Mouse (Mus musculus) gastrocnemius, postnatal 10 days (tissue): Measurements from ENCODE around the gene Elovl1. TPM values are rescaled to one million over a fixed set of nuclear protein-coding genes. Genes with fewer than 3 reads are reported as not detected.

Experiments
- DNase-seq: peaks from one replicate; pipeline ENCODE4 v3.0.0; 2021; ENCODE audit warnings: mixed read lengths
- total RNA-seq, 2 experiments: library from RNA; stranded (reverse); gene quantifications; 2 replicates each; pipeline ENCODE4 v1.2.3; 2021

The Elovl1 gene
- total RNA-seq, 2 experiments from 2014 or later = 20.2 to 28.3 TPM

DNA sequence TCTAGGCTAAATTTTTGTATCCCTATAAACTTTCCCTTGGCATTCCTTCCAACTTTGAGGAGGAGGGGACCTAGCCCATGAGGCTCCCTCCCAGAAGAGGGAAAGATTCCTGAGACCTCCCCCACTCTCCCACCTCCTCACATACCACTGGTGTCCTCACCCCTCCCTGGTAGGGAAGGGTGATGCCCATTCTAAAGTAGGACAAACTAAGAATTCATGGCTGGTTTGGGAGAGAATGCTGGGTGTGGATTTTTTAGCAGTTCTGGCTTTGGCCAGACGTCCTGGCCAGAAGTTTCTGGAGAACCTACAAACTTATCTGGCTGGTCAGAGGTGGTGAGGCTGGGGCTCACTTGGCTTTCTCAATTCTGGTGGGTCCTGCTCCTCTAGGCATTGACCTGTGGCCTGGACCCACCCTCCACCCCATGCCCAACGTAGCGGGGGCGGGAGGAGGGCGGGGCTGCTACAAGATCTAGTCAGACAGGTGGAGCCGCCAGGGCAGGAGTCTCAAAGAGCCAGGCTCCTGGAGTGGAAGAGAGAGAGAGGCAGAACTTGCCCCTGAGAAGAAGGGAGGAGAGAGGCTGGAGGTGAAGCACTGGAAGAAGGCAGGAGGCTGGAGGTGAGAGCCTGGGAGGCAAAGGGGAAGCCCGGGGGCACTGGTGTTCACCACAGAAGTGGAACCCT, 1.5 kb downstream of the Elovl1 start:
- DNase-seq = no peak

DNA sequence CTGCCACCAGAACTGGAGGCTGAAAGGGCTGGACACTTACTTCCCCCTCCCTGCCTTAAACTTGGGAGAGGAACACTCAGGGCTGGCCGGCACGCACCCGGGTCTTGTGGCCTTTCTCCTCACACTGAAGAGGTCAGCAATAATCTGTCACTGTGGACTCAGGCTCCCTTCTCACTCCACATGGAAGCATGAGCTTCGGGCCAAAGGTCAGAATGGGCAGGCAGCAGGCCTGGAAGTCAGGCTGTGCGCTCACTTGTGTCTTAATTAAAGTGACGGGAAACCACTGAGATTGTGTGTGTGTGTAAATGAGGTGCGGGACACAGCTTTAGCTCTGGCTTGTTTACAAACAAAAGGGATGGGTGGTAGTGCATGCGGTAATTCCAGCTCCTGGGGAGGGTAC, 4.4 kb downstream of the Elovl1 start:
- DNase-seq = no peak

DNA sequence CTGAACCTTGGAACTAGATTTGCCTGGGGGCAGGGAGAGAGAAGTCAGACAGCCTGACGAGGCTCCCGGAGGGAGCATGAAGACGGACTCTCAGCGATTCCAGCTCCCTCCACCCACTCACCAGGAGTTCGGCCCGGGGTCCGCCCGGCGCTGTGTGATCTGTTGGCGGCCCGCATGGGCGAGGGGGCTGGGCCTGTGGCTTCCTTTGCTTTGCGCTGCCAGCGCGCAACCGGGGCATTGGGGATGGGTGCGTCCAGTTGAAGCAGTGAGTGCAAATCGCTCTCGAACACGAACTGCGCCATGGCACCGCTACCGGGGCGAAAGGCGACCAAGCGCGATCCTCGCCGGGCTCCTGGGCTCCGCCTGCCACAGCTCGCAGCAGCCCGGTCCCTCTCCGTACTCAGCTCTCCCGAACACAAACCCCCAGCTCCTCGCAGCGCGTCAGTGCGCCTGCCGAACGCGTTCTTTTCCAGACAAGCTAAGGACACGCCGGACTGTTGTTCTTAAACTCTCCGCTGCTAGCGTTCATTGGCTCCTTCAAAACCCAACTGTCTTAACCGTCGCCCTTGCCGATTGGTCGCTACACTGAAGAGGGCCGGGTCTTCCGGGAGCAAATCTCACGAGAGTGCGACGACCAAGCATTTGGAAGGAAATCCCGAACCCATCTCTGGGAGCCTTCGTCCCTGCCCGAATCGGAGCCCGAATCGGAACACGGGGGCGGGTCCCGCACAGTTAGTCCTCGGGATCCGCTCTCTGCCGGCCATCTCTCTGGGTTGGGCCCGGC, 9.1 kb downstream of the Elovl1 start, which contains the start of gene Cdc20:
Cdc20 (minus strand) TSS at position 533 of the 784 bp plus-strand sequence.
- DNase-seq = peak; percentile 85

DNA sequence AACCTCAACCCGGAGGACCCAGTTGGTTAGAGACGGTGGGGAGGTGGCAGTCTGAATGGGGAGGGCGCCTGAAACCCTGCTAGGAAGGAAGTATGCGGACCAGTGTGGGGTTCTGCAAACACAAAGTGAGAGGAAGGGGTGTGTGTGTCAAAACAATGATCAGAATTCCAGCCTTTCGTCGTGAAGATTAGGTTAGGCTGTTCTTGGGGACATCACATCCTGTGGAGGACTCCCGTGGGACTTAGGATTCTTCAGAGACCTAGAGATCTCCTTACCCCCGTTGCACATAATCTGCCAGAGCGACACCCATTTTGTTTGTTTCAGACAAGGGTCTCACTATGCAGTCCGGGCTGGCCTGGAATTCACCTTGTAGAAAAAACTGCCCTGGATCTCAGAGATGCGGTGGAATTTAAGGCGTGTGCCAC, 9.9 kb downstream of the Elovl1 start:
- no peak for DNase-seq

DNA sequence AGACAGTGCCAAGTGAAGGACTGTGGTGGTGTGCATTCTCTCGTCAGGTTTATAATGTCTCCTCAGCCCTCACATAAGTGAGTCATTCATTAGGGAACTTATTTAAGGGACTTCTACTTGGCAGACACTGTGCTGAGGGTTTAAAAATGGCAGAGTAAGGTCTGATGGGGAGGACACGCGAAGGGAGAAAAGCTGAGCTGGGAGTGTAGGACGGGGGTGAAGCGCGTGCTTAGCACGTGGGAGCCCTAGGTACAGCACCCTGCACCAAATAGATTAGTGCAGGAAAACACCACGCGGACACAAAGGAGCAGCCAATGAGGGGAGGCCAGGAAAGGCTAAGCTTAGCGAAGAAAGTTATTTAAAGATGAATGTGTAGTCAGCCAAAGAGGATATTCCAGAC, 17.2 kb downstream of the Elovl1 start:
- DNase-seq = no peak

DNA sequence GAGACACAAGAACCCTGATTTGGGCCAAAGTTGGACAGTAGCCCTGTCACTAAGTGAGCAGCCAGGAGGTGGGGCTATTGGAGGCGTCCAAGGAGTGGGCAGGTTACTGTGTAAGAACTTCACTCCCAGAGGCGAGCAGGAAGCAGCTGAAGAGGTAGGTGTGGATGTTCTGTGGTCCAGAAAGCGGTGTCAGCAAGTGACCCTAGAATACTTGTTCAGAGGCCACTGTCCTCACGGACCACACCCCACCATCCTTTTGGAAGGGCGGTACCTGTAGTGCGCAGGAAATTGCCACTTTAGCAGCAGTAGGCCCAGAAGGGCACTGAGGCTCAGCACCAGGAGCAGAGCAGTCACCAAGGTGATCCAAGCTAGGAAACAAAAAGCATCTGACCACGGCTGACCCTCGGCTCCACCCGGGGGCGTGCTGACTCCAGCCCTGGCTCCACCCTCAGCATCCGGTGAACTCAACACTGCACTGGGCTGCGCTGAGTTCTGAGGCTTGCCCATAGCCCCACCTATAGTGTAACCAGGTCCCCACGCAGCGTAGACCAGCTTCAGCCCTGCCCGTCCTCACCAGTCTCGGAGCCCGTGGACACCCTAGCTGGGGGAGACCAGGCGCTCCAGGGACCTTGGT, 18.0 kb downstream of the Elovl1 start:
- DNase-seq = peak; percentile 42

DNA sequence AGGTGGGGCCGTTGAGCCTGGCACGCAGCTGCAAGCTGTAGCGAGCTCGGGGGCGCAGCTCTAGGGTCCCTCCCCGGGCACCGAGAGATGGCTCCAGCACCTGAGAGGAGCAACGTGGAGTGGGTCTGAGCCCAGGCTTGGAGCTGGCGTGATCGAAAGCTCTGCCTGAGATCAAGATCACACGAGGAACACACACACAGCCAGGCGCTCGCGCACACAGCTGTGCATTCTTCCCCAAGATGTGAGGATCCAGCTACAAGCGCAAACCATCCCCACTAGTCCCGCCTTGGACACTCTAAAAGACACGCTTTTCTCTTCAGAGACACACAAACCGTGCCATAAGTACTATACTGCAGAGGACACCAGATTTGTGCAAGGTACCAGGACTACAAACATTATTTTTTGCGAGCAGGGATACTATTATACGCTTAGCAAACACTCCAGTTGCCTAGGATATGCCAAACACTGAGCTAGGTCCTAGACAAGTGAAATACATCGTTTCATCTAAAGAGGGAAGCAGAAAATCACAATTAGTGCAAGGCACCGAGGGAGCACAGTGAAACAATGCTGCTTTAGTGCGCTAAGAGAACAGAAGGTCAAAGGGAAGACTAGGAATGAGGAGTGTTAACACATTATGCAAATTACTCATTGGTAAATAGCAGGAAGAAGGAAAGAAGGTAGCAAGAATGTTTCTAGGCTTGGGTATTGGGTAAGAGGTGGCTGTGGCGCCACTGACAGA, 18.7 kb downstream of the Elovl1 start:
- no peak for DNase-seq

DNA sequence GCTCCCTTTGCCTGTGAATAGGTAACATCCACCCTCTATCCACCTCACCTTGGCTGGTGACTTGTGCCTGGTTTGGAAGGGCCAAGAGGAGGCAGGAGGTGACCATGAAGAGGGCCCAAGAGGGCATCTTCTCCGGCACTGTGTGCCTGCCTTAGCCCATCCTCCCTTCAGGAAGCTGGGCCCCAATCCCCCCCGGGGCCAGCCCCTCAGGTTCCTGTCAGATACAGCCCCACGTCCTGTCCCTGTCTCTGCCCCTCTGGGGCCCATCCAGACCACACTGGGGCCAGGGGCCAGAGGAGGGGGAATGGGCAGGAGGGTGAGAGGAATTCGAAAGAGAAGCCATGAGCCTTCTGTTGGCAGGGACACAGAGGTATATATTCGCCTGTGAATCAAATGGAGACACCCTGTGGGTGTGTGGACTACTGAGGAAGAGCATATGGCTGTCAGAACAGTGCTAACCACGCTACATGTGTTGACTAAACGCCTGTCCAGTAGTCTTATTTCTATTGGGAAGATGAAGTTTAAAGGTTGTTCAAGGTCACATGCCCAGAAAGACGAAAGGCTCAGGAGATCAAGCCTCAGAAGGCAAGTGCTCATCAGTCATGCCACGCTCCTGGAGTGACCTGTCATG, 29.6 kb downstream of the Elovl1 start, which contains the start of gene Mpl:
Mpl (minus strand) TSS at position 169 of the 631 bp plus-strand sequence.
- no peak for DNase-seq

DNA sequence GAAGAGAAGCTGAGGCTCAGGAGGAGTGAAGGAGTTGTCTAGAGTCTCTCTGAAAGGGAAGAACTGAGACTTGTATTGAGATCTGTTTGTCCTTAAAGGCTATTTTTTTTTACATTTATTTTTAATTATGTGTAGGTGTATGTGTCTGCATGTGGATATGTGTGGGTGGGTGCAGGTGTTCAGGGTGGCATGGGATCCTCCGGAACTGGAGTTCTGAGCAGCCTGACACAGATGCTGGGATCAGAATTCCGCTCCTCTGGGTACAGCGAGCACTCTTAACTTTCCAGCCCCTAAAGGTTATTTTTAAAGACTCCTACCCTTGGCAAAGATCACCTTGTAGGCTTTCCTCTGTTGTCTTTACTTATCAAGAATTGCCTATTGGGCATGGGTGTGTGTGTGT, 37.1 kb downstream of the Elovl1 start:
- DNase-seq = no peak

DNA sequence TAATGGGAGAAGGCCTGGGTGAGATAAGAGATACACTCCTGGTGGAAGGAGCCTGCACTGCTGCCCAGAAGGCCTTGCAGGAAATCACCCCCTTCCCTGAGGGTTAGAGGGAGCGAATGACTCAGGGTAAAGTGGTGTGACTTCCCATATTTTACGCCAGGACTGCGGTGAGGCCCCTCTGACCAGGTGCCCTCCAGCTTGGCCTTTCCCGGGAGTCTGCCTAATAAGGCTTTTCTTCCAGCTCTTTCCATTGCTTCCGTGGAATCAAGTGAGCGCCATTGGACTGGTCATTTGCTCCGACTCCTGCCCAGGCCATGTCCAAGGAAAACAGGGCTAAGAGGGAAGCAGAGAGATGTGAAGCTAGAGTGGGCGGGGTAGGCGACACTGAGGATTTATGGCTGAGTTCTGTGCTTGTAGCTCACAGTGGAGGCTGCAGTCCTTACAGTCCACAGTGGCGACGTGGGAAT, 37.8 kb downstream of the Elovl1 start:
- DNase-seq = no peak

DNA sequence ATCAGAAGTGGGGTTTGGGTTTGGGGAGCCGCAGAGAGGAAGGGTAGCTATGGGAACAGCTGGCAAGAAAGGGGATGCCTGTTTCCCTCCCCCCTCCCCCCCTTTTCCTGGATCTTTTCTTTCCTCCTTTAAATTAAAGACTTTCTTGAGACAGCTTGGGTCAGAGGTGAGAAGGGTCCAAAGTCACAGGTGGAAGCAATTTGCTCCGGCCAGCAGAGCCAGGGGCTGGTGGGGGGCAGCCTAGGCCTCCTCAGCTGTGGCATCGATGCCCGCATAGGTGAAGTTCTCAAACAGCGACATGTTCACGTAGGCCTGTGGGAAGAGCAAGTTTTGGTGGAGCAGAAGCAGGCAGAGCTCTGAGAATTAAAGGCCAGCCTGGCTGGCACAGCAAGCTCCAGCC, 43.4 kb downstream of the Elovl1 start:
- no peak for DNase-seq

DNA sequence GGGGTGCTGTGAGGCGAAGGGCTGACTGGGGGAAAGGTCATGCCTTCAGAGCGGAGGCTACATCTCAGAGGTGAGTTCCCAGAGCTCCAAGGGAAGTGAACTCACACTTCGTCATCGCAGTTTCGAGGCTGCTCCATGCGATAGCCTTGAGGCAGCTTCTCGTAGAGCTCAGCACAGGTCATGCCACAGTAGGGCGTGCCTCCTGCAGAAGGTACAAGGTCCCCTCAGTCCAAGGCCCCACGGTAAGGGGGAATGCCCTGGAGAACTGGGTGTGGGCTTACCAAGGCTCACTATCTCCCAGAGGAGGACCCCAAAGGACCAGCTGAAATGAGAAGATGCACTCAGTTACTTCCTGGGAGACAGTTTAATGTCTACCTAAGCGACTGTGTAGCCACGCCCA, 44.8 kb downstream of the Elovl1 start:
- DNase-seq = no peak

DNA sequence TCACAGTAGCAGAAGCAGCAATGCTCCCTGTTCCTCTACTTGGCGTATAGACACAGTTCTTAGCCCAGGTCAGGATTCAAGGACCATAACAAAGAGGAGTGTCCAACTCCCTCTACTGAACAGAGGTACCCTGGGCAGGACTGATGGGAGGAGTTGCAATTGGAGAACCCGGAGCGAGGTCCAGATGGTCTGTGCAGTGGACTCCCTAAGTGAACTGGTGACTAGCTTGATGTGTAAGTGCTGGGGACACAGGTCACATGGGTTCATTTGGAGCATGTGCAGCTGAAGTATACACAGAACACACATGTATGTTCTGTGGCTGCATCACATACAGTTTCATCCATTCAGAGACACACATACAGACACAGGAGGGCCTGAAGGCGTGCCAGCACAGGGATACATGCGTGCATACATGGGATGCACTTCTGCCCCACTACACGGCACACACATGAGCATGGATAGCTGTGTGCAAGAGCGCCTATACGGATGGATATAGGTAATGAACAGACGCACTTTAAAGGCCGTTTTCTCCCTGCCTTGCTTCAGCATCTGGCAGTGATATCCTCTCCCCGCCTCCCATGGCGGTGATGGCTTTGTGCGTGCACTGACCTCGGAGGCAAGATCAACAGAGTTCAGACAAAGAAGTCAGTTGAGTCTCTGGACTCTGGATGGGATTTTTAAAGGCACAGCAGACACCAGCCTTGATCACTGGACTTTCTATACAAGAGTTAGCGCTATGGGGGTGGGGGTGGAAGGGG, 49.1 kb downstream of the Elovl1 start:
- no peak for DNase-seq

Other genes starting within 250 kb of the Elovl1 start
- gene Kdm4a, start 248.1 kb upstream of the Elovl1 start, total RNA-seq = 10 to 100 TPM; 26.4 to 28.0 TPM
- gene Ptprf, start 136.7 kb upstream of the Elovl1 start, total RNA-seq = 10 to 100 TPM; 15.9 to 21.0 TPM
- gene Szt2, start 18.8 kb upstream of the Elovl1 start, total RNA-seq = 10 to 100 TPM in 1 of 2 experiments, 1 to 10 TPM in 1; 9.6 to 13.4 TPM
- gene Med8, start 18.8 kb upstream of the Elovl1 start, total RNA-seq = 10 to 100 TPM; 37.8 to 38.0 TPM
- 10 to 100 TPM; 12.1 to 14.7 TPM for gene Cdc20, start 9.3 kb downstream of the Elovl1 start, total RNA-seq
- gene Mpl, start 29.4 kb downstream of the Elovl1 start, total RNA-seq = under 1 TPM in 1 of 2 experiments, not detected in 1; 0.09 TPM
- 10 to 100 TPM; 37.6 to 38.5 TPM for gene Tie1, start 62.0 kb downstream of the Elovl1 start, total RNA-seq
- gene 2610528J11Rik, start 98.9 kb downstream of the Elovl1 start, total RNA-seq = not detected
- gene Tmem125, start 116.0 kb downstream of the Elovl1 start, total RNA-seq = under 1 TPM; 0.14 to 0.23 TPM
- not detected for gene Cfap57, start 192.7 kb downstream of the Elovl1 start, total RNA-seq
- gene Ebna1bp2, start 192.7 kb downstream of the Elovl1 start, total RNA-seq = 10 to 100 TPM; 43.3 to 47.1 TPM
- not detected for gene Olfr62, start 230.9 kb downstream of the Elovl1 start, total RNA-seq